Mouse (Mus musculus) liver, adult 2 months (tissue): Measurements from ENCODE around the gene Gm45062. TPM values are rescaled to one million over a fixed set of nuclear protein-coding genes. Genes with fewer than 3 reads are reported as not detected.

Experiments used
- DNase-seq: peaks from one replicate; pipeline ENCODE4 v3.0.0-alpha.2; 2011; ENCODE audit warnings: low read depth, low spot score; ENCODE audit errors: extremely low read depth
- H3K27ac ChIP-seq: fragments of 200-500 bp; replicated peaks from 2 replicates; pipeline ENCODE4 v1.5.1; 2012; ENCODE audit warnings: low read depth, mild to moderate bottlenecking, control low read depth, inconsistent platforms, low read length; ENCODE audit not compliant: insufficient read depth
- H3K27me3 ChIP-seq: fragments of 200-500 bp; 2 replicates; pipeline ENCODE4 v1.6.1; 2012; ENCODE audit warnings: mild to moderate bottlenecking, moderate library complexity, low read length, inconsistent platforms; ENCODE audit not compliant: control insufficient read depth, insufficient read depth
- H3K36me3 ChIP-seq: fragments of 200-500 bp; 2 replicates; pipeline ENCODE4 v1.6.1; 2012; ENCODE audit warnings: low read length, inconsistent platforms; ENCODE audit not compliant: control insufficient read depth, insufficient read depth
- H3K4me1 ChIP-seq: fragments of 200-500 bp; 2 replicates; pipeline ENCODE4 v1.6.1; 2011; ENCODE audit warnings: low read length; ENCODE audit not compliant: control insufficient read depth, insufficient read depth
- H3K4me3 ChIP-seq: fragments of 200-500 bp; 2 replicates; pipeline ENCODE4 v1.5.1; 2011; ENCODE audit warnings: low read depth, mild to moderate bottlenecking, control low read depth, low read length, moderate library complexity; ENCODE audit not compliant: insufficient read depth
- H3K79me2 ChIP-seq: fragments of 200-500 bp; 2 replicates; pipeline ENCODE4 v1.6.1; 2012; ENCODE audit warnings: inconsistent platforms, mild to moderate bottlenecking, low read length, moderate library complexity; ENCODE audit not compliant: control insufficient read depth, insufficient read depth
- H3K9ac ChIP-seq: fragments of 200-500 bp; 2 replicates; pipeline ENCODE4 v1.6.1; 2012; ENCODE audit warnings: low read depth, mild to moderate bottlenecking, control low read depth, inconsistent platforms, low read length
- CTCF ChIP-seq: fragments of 200-500 bp; IDR thresholded peaks from 2 replicates; pipeline ENCODE4 v1.5.1; 2011; ENCODE audit warnings: low read depth, low read length, control low read depth
- POLR2A ChIP-seq: fragments of 200-500 bp; IDR thresholded peaks from 2 replicates; pipeline ENCODE4 v1.6.1; 2011; ENCODE audit warnings: low read length, control low read depth; ENCODE audit not compliant: insufficient read depth; ENCODE audit errors: extremely low read depth
- WGBS: fragments of 180-500 bp; shearing (Covaris S2); methylation state at CpG from one replicate; pipeline ENCODE4 v1.1.7; 2018; 5-methylcytosine and 5-hydroxymethylcytosine counted together
- polyA plus RNA-seq: library from polyadenylated mRNA; depleted of rRNA; stranded (reverse); fragments of >200 nt; gene quantifications from 2 replicates; pipeline ENCODE4 v1.2.3, GENCODE M21; 2012
- total RNA-seq: library from RNA; depleted of rRNA; stranded (reverse); fragments of >200 nt; gene quantifications from 2 replicates; pipeline ENCODE4 v1.2.3, GENCODE M21; 2014

Gene Gm45062
- total and polyA plus RNA-seq, 2 experiments: 0.70 to 2.0 TPM

DNA sequence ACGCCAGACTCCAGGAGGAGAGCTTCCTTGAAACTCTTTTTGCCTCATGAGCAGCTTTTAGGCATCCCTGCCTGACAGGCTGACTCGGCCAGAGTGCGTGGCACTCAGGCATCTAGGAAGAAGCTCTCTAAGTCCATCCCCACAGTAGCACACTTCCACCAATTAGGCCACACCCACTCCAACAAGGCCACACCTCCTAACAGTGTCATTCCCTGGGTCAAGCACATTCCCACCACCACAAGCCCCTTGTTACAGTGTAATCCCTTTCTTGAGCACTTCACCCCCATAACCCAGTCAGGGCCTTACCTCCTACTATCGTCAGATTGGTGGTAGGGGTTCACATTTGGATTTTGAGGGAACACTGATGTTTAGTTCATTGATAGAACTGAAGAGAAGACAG, 108.4 kb downstream of the Gm45062 start:
- TF ChIP-seq CTCF (no peak), POLR2A (no peak)
- Histone ChIP-seq H3K4me1 (no peaks in the 10 kb centered on the region), H3K4me3 (no peak overlapping the region), H3K36me3 (no peaks in the 10 kb centered on the region), H3K79me2 (no peaks in the 10 kb centered on the region), H3K27ac (no peak overlapping the region), H3K27me3 (no peaks in the 10 kb centered on the region), H3K9ac (no peak overlapping the region)
- 95% methylated on average over 4 of the region's 4 CpGs for WGBS
- no peak for DNase-seq

DNA sequence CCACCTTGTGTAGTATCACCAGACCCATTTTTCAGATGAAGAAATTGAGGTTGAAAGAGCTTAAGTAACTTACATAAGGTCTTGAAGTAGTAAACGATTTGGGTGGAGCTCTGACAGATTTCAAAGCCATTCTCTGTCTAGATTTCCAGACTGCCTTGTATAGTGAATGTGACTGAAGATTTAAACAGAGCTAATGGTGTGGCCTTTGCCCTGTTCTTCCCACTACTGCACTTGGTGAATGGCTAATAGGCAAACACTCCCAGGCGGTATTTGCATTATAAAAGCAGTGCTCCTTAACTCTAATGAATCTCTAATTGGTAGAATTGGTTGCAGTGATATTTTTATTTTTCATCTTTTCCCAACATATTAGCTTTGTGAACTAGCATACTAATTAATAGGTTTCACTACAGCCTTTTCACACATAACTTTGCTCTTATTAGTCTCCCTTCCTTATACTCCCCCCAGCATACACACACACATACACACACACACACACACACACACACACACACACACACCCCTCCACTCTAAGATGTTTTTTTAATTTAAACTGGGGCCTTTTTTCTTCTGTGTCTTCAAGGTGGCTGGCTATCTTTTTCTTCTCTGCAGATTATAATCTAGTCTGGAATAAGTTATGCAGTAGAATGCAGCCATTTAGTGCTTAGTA, 109.1 kb downstream of the Gm45062 start:
- WGBS: 64% methylated on average over 2 of the region's 2 CpGs

DNA sequence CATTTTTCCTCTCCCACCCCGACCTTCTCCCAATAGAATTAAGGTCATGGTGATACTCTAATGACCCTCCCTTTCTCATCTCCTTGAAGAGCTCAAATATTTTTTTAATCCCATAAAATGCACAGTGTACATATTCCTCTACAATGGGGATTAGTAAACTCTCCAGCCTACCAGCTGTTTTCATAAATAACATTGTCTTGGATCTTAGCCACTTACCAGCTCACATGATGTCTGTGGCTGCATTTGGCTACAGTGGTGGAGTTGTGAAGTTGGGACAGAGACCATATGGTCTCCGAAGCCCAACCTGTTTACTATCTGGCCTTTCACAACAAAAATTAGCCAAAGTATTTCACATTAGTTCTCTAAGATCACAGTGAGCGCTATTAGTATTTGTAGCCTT, 111.4 kb downstream of the Gm45062 start:
- no peak overlapping the region for H3K4me3 ChIP-seq
- no peaks in the 10 kb centered on the region for H3K4me1 ChIP-seq
- H3K36me3 ChIP-seq: no peaks in the 10 kb centered on the region
- DNase-seq: no peak
- no peaks in the 10 kb centered on the region for H3K27me3 ChIP-seq
- no peaks in the 10 kb centered on the region for H3K79me2 ChIP-seq
- TF ChIP-seq CTCF (no peak), POLR2A (no peak)
- H3K9ac ChIP-seq: no peak overlapping the region
- no peak overlapping the region for H3K27ac ChIP-seq
- 84% methylated on average over 3 of the region's 3 CpGs for WGBS

More for the DNA sequence above, 109.1 kb downstream of the Gm45062 start:
- Histone ChIP-seq H3K36me3 (no peaks in the 10 kb centered on the region), H3K9ac (no peak overlapping the region), H3K4me3 (no peak overlapping the region), H3K4me1 (no peaks in the 10 kb centered on the region), H3K79me2 (no peaks in the 10 kb centered on the region), H3K27ac (no peak overlapping the region), H3K27me3 (no peaks in the 10 kb centered on the region)
- TF ChIP-seq POLR2A (no peak), CTCF (no peak)
- DNase-seq: no peak

DNA sequence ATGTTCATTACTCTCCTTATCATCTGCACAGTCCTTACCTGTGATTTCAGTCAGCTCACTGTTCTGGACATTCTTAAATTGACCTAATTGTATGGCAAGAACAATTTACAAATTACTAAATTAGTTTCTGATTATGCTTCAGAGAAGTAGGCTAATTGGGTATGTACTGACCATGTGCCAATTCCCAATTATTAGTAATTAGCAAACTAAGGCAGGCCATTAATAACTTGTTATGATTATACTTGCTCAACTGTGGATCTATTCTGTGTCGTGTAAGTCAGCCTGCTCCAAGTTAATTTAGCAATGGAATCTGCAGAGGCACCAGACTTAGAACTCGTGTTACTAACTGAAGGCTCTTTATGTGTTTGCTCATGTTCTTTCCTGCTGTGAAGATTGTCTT, 113.8 kb downstream of the Gm45062 start:
- Histone ChIP-seq H3K4me3 (no peak overlapping the region), H3K27ac (no peak overlapping the region), H3K4me1 (no peaks in the 10 kb centered on the region), H3K79me2 (no peaks in the 10 kb centered on the region), H3K27me3 (no peaks in the 10 kb centered on the region), H3K36me3 (0 out of 2 replicates have a peak, but pooled peaks cover 1% of the 10 kb centered on the region), H3K9ac (no peak overlapping the region)
- no peak for DNase-seq
- no peak for TF ChIP-seq CTCF
- no peak for TF ChIP-seq POLR2A
- 94% methylated on average over 2 of the region's 2 CpGs for WGBS

DNA sequence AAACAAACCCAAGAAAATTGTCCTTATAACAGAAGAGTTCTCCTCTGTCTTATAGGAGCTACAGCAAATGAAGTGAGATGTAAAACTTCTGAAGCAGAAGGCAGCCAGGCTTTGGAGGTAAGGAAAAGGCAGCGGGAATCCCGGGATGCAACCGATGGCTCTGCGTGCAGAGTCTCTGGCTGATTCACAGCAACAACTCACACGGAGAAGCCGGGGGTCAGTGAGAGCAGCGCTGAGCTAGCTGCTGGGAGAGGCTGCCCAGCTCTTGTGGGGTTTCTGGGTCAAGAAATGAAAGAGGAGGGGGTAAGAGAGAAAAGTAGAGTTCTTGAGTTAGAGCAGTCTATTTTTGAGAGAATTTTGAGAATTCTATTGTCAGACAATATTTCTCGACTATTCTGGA, 114.6 kb downstream of the Gm45062 start:
- DNase-seq: no peak
- H3K36me3 ChIP-seq: 0 out of 2 replicates have a peak, but pooled peaks cover 1% of the 10 kb centered on the region
- H3K9ac ChIP-seq: no peak overlapping the region
- no peak overlapping the region for H3K4me3 ChIP-seq
- H3K79me2 ChIP-seq: no peaks in the 10 kb centered on the region
- TF ChIP-seq POLR2A (no peak), CTCF (no peak)
- 81% methylated on average over 8 of the region's 8 CpGs for WGBS
- H3K27me3 ChIP-seq: no peaks in the 10 kb centered on the region
- H3K27ac ChIP-seq: no peak overlapping the region
- peaks cover 1% of the 10 kb centered on the region; the same call in 1 of the 2 replicates for H3K4me1 ChIP-seq

DNA sequence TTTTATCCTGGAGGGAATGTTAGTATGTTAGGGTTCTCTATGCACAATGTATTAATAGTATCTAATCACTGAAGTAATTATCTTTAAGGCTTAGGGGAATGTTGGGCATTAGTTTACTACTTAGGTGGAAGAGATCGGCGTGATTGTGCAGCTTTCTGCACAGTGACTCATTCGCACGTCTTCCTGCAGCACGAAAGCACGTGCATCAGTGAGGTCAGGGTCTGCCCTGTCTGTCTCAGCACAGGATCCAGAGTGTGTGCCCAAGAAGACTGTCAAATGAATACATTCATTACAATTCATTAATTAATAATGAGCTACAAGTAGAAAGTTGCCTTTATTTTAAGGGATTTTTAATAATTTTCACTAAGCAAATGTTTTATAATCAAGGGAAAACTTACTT, 115.0 kb downstream of the Gm45062 start:
- Histone ChIP-seq H3K9ac (no peak overlapping the region), H3K4me3 (no peak overlapping the region), H3K27ac (no peak overlapping the region), H3K79me2 (no peaks in the 10 kb centered on the region), H3K4me1 (peaks cover 5% of the 10 kb centered on the region; the same call in 1 of the 2 replicates), H3K36me3 (0 out of 2 replicates have a peak, but pooled peaks cover 1% of the 10 kb centered on the region), H3K27me3 (no peaks in the 10 kb centered on the region)
- WGBS: 91% methylated on average over 6 of the region's 6 CpGs
- no peak for DNase-seq
- TF ChIP-seq POLR2A: no peak
- TF ChIP-seq CTCF: no peak
